ENCODE assay signal across 9 mouse cellular contexts in genomic region chr2:165811536-165811935, GRCm38 (mm10).
A peak's percentile ranks its signal among the peaks of the same experiment; 100 is the strongest.
DNase-seq lines count a peak whose midpoint lies in the region; TF ChIP-seq lines count a peak whose summit lies in the region.
"Had no signal": no experiment of that assay in that cellular context is flagged by ENCODE, and none has a peak within 500 bp of the region (broad histone marks: within the 10 kb centered on the region; RNA-seq: fewer than 3 reads in every experiment).

No protein-coding gene starts in this region.

- intact Hi-C loops in gastrocnemius, adult 2 months (cut with DNase I), result no loop called here

- no peak overlapping the region for H3K4me3 ChIP-seq in gastrocnemius, adult 2 months
- H3K4me3 ChIP-seq: heart, embryonic 15.5 days had no signal

- DNase-seq in gastrocnemius, adult 2 months, result peak; percentile 64
- DNase-seq in gastrocnemius, postnatal 4 days (ENCODE audit: low spot score in 2 of 2), result no peak
- peak; percentile 62 for DNase-seq in right cerebral cortex, adult 18-20 months
- DNase-seq in right cerebral cortex, postnatal 25 days, result no peak
- peak; percentile 60 to 81 for DNase-seq in cerebellum, postnatal 25 days
- peak; percentile 77 for DNase-seq in kidney, adult 9 months
- peak; percentile 85 for DNase-seq in lung, postnatal 36 days
- no peak for DNase-seq in yolk sac, embryonic 10.5 days (ENCODE audit: low spot score)

- H3K27ac ChIP-seq in gastrocnemius, adult 2 months, result no peak overlapping the region
- H3K27ac ChIP-seq: heart, embryonic 15.5 days had no signal

- peak; percentile 81 for TF ChIP-seq CTCF in gastrocnemius, adult 2 months (IDR thresholded peaks at IDR 0.05)

Comparison
In these comparisons a context has a peak if more than half of its experiments do, and no peak if none do; other contexts are left out.
1. DNase-seq: peak in gastrocnemius, adult 2 months (single experiment), right cerebral cortex, adult 18-20 months (single experiment), cerebellum, postnatal 25 days (2 of 2), kidney, adult 9 months (single experiment) and lung, postnatal 36 days (single experiment); none in gastrocnemius, postnatal 4 days (0 of 2), right cerebral cortex, postnatal 25 days (single experiment) and yolk sac, embryonic 10.5 days (single experiment).